ENCODE assay signal across 34 mouse cellular contexts in genomic region chr3:101268361-101268760, GRCm38 (mm10). TPM values are rescaled to one million over a fixed set of nuclear protein-coding genes. Genes with fewer than 3 reads are reported as not detected.
"Had no signal": no experiment of that assay in that cellular context is flagged by ENCODE, and none has a peak within 500 bp of the region (broad histone marks: within the 10 kb centered on the region; RNA-seq: fewer than 3 reads in every experiment).

No protein-coding gene starts in this region.

- DNase-seq: gastrocnemius, adult 2 months; gastrocnemius, postnatal 10 days; gastrocnemius, postnatal 25 days; heart, adult 2 months; heart, postnatal 10 days; heart, postnatal 4 days; kidney, adult 11 months; kidney, adult 2 months; kidney, adult 9 months; kidney, postnatal 25 days; kidney, postnatal 4 days; layer of hippocampus, adult 9-11 months; layer of hippocampus, postnatal 36 days; left cerebral cortex, postnatal 4 days had no signal

- H3K27me3 ChIP-seq: heart, embryonic 12.5 days; hindbrain, embryonic 12.5 days; kidney, embryonic 15.5 days; limb, embryonic 13.5 days; limb, embryonic 15.5 days; liver, embryonic 12.5 days had no signal

- H3K27ac ChIP-seq: gastrocnemius, adult 2 months; heart, adult 2 months; hindbrain, embryonic 10.5 days; hindbrain, embryonic 12.5 days; hindbrain, embryonic 14.5 days; kidney, embryonic 15.5 days; kidney, postnatal 0 days; limb, embryonic 13.5 days; limb, embryonic 15.5 days; liver, embryonic 12.5 days; liver, embryonic 14.5 days had no signal

- H3K4me2 ChIP-seq: heart, embryonic 12.5 days; hindbrain, embryonic 12.5 days; hindbrain, embryonic 14.5 days; kidney, embryonic 15.5 days; limb, embryonic 13.5 days; limb, embryonic 15.5 days; liver, embryonic 12.5 days had no signal

- ATAC-seq: hindbrain, embryonic 16.5 days; intestine, embryonic 16.5 days; liver, embryonic 12.5 days had no signal

- H3K4me1 ChIP-seq: heart, embryonic 12.5 days; hindbrain, embryonic 10.5 days; hindbrain, embryonic 12.5 days; kidney, embryonic 15.5 days; limb, embryonic 13.5 days; limb, embryonic 15.5 days; liver, embryonic 12.5 days had no signal

- H3K9ac ChIP-seq: heart, embryonic 12.5 days; hindbrain, embryonic 12.5 days; hindbrain, embryonic 14.5 days; kidney, embryonic 15.5 days; limb, embryonic 13.5 days; limb, embryonic 15.5 days; liver, embryonic 12.5 days; liver, embryonic 14.5 days had no signal

- H3K9me3 ChIP-seq: kidney, embryonic 15.5 days; limb, embryonic 13.5 days; limb, embryonic 15.5 days; liver, embryonic 12.5 days had no signal

- H3K36me3 ChIP-seq: heart, embryonic 12.5 days; hindbrain, embryonic 10.5 days; hindbrain, embryonic 12.5 days; kidney, embryonic 15.5 days; limb, embryonic 13.5 days; limb, embryonic 15.5 days; liver, embryonic 12.5 days had no signal

- H3K4me3 ChIP-seq: gastrocnemius, adult 2 months; heart, adult 2 months; heart, embryonic 12.5 days; hindbrain, embryonic 10.5 days; hindbrain, embryonic 12.5 days; kidney, embryonic 15.5 days; limb, embryonic 13.5 days; limb, embryonic 15.5 days; liver, embryonic 12.5 days had no signal

RNA-seq across cellular contexts. Expression of gene Cd2, which starts 19.4 kb away (rescaled TPM):
- total RNA-seq: gastrocnemius, adult 2 months; granulocyte monocyte progenitor cell, adult 5-6 weeks; layer of hippocampus, adult 8-10 months; layer of hippocampus, postnatal 14 days; layer of hippocampus, postnatal 36 days; left cerebral cortex, adult 18-20 months; left cerebral cortex, postnatal 10 days; left cerebral cortex, postnatal 25 days had no signal
- polyA plus RNA-seq: heart, embryonic 12.5 days; heart, embryonic 14.5 days; hindbrain, embryonic 12.5 days; hindbrain, embryonic 14.5 days; kidney, embryonic 15.5 days; kidney, postnatal 0 days; limb, embryonic 11.5 days; limb, embryonic 13.5 days; limb, embryonic 15.5 days; liver, embryonic 12.5 days; liver, embryonic 14.5 days had no signal
